Mouse (Mus musculus) embryonic facial prominence, embryonic 15.5 days (tissue): ENCODE measurements around the gene Runx2. TPM values are rescaled to one million over a fixed set of nuclear protein-coding genes. Genes with fewer than 3 reads are reported as not detected.

Experiments
- ATAC-seq: fragments of 200-750 bp; cut with Nextera tagmentation; 2 replicates; pipeline ENCODE4 v1.8.0; 2017; ENCODE audit warnings: low read depth, moderate TSS enrichment; ENCODE audit not compliant: insufficient number of reproducible peaks, low FRiP score, low TSS enrichment
- H3K27ac ChIP-seq: fragments of 300-500 bp; sonication (generic); replicated peaks from 2 replicates; pipeline ENCODE4 v1.5.1; 2015; ENCODE audit warnings: mild to moderate bottlenecking, inconsistent platforms
- H3K27me3 ChIP-seq: fragments of 300-500 bp; sonication (generic); 2 replicates; pipeline ENCODE4 v1.6.1; 2015; ENCODE audit warnings: inconsistent platforms
- H3K36me3 ChIP-seq: fragments of 300-500 bp; sonication (generic); 2 replicates; pipeline ENCODE4 v1.6.1; 2015; ENCODE audit warnings: mild to moderate bottlenecking, inconsistent platforms
- H3K4me1 ChIP-seq: fragments of 300-500 bp; sonication (generic); 2 replicates; pipeline ENCODE4 v1.6.1; 2015; ENCODE audit warnings: inconsistent platforms
- H3K4me2 ChIP-seq: fragments of 300-500 bp; sonication (generic); replicated peaks from 2 replicates; pipeline ENCODE4 v1.6.1; 2015; ENCODE audit warnings: mild to moderate bottlenecking, inconsistent platforms
- H3K4me3 ChIP-seq: fragments of 300-500 bp; sonication (generic); replicated peaks from 2 replicates; pipeline ENCODE4 v1.5.1; 2015; ENCODE audit warnings: mild to moderate bottlenecking, inconsistent platforms
- H3K9ac ChIP-seq: fragments of 300-500 bp; sonication (generic); 2 replicates; pipeline ENCODE4 v1.6.1; 2015; ENCODE audit warnings: inconsistent platforms
- H3K9me3 ChIP-seq: fragments of 300-500 bp; sonication (generic); replicated peaks from 2 replicates; pipeline ENCODE4 v1.6.1; 2016; ENCODE audit warnings: inconsistent platforms
- whole genome bisulfite sequencing: fragments of 180-500 bp; shearing (Covaris S2); methylation state at CpG from one replicate; pipeline ENCODE4 v1.1.7; 2015; 5-methylcytosine and 5-hydroxymethylcytosine counted together
- polyA plus RNA-seq: library from polyadenylated mRNA; unstranded; fragments of >200 nt; fragmentation: Nextera tagmentation; extraction: Ambion mirVana; gene quantifications from 2 replicates; pipeline ENCODE4 v1.2.1, GENCODE M21; 2015

Gene Runx2
- polyA plus RNA-seq, 1 experiment from 2014 or later = 28.5 TPM

DNA sequence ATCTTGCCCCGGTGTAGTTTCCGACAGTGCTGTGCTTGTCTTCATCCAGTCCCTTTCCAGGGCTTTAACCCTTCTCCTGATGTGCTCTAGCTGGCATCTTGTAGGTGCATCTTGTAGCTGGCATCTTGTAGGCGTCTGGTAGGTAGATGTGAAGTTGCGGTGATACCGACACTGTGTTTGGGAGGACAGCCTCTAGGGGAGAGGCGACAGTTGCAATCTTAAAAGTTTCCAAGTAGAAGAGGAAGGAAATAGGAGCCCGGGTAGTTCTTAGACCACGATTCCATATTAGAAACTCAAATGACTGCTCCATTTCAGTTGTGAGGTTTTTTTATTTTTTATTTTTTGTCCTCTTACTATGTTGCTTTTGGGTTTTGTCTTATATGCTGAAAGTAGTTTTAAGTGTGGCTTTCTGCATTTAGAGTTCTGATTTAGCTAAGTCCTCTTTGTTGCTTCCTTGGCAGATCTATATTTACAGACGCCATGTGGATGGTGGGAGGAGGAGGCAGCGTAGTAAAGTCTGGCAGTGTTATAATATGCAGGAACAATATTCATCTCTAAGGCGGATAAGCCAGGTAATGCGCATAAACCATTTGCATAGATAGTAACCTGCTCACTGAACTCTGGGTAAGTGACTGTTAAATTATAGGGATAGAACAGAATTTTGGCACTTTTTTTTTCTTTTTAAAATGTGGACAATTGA lies 22.2 kb downstream of the Runx2 start:
- H3K4me1 ChIP-seq = no peaks in the 10 kb centered on the region
- no peak overlapping the region for H3K27ac ChIP-seq
- H3K4me2 ChIP-seq = no peak overlapping the region
- ATAC-seq = no peak
- H3K27me3 ChIP-seq = no peaks in the 10 kb centered on the region
- no peak overlapping the region for H3K4me3 ChIP-seq
- H3K9me3 ChIP-seq = no peaks in the 10 kb centered on the region
- WGBS = 88% methylated on average over 12 of the region's 12 CpGs
- H3K9ac ChIP-seq = no peak overlapping the region
- no peaks in the 10 kb centered on the region for H3K36me3 ChIP-seq

GRCm38 (mm10) chr17:44788982-44789747 lies 25.4 kb downstream of the Runx2 start:
- Histone ChIP-seq H3K27ac (0 out of 2 replicates have a peak overlapping the region, but pooled peaks have one; percentile 3), H3K4me1 (no peaks in the 10 kb centered on the region), H3K9ac (no peak overlapping the region), H3K27me3 (no peaks in the 10 kb centered on the region), H3K9me3 (no peaks in the 10 kb centered on the region), H3K4me3 (no peak overlapping the region), H3K4me2 (no peak overlapping the region), H3K36me3 (no peaks in the 10 kb centered on the region)
- no peak for ATAC-seq
- WGBS = 71% methylated on average over 5 of the region's 5 CpGs

DNA sequence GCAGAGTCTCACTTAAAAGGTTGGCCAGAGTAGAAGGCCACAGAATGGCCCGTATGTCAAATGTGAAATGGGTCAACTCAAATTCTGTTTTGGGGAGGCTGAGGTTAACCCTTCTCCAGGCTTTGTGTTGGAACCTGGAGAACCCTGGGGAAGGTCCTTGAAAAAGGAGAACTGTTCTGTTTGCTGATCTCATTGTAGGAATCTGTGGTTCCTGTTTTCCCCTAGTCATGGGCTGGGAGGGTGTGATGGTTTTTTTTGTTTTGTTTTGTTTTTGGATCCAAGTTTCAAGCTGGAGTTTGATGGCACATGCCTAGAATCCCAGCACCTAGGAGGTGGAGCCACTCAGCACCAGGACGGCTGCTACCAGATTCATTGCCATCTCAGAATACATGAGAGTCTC lies 31.5 kb downstream of the Runx2 start:
- H3K4me1 ChIP-seq = 0 out of 2 replicates have a peak, but pooled peaks cover 1% of the 10 kb centered on the region
- H3K36me3 ChIP-seq = no peaks in the 10 kb centered on the region
- no peaks in the 10 kb centered on the region for H3K27me3 ChIP-seq
- 82% methylated on average over 2 of the region's 2 CpGs for WGBS
- H3K9ac ChIP-seq = no peak overlapping the region
- no peak overlapping the region for H3K4me3 ChIP-seq
- no peaks in the 10 kb centered on the region for H3K9me3 ChIP-seq
- no peak overlapping the region for H3K4me2 ChIP-seq
- ATAC-seq = no peak
- no peak overlapping the region for H3K27ac ChIP-seq

DNA sequence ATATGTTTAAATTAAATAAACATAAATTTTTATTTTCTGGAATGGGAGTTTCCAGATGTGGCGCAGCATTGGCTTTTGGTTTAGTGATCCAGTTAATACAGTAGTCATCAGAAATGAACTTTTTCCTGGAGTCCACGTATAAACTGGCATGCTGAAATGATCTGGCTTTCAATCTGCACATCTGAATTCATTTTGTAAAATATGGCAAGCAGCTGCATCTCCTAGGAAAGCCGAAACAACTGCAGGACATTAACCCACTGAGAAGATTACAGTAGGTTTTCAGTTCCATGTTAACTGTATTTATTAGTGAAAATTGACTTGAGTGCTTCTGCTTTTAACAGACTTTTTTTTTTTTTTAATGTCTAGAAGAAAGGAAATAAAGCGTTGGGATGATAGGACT lies 32.2 kb downstream of the Runx2 start:
- Histone ChIP-seq H3K4me3 (no peak overlapping the region), H3K36me3 (no peaks in the 10 kb centered on the region), H3K9ac (no peak overlapping the region), H3K27me3 (no peaks in the 10 kb centered on the region), H3K27ac (no peak overlapping the region), H3K4me1 (0 out of 2 replicates have a peak, but pooled peaks cover 6% of the 10 kb centered on the region), H3K4me2 (no peak overlapping the region), H3K9me3 (no peaks in the 10 kb centered on the region)
- no peak for ATAC-seq
- 37% methylated on average over 4 of the region's 4 CpGs for WGBS

DNA sequence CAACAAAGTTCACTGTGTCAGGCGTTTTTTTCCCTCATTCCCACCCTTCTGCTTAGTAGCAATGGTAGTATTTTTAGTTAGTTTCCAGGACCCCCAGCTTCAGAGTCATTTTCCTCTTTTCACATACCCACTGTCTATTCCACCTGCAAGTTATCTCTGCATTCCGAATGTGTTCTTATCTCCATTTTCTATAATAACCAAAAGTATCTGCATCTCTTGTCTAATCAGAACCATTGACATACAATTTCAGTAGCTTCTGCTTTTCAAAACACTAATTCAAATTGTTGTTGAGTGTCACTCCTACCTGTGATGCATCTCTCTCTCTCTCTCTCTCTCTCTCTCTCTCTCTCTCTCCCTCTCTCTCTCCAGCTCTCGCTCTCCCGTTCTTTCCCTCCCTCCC lies 34.2 kb downstream of the Runx2 start:
- Histone ChIP-seq H3K4me1 (0 out of 2 replicates have a peak, but pooled peaks cover 10% of the 10 kb centered on the region), H3K27me3 (no peaks in the 10 kb centered on the region), H3K4me3 (no peak overlapping the region), H3K9me3 (no peaks in the 10 kb centered on the region), H3K36me3 (no peaks in the 10 kb centered on the region), H3K27ac (no peak overlapping the region), H3K9ac (no peak overlapping the region), H3K4me2 (no peak overlapping the region)
- no peak for ATAC-seq
- 64% methylated on average over 4 of the region's 4 CpGs for WGBS

DNA sequence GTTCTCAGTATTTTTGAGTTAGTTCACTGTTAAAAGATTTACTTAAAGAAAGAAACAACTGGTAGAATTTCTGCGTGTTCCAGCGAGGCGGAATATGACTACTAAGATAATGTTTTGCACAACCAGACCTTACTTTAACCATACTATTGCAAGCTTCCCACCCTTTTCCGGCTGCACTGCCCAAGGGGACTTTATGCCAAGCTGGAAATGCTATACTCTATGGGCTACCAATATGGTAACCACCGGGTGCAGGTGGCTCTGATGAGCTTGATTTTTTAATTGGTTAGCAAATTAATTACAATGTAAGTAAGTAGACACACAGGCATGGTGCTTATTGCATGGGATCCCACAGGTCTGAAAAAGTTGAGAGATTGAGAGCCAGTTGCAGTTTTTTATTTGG lies 36.5 kb downstream of the Runx2 start:
- H3K4me1 ChIP-seq = 0 out of 2 replicates have a peak, but pooled peaks cover 10% of the 10 kb centered on the region
- no peaks in the 10 kb centered on the region for H3K27me3 ChIP-seq
- no peaks in the 10 kb centered on the region for H3K36me3 ChIP-seq
- peak overlapping the region; percentile 92 for H3K27ac ChIP-seq
- peak overlapping the region; percentile 77 for H3K4me3 ChIP-seq
- ATAC-seq = no peak
- H3K4me2 ChIP-seq = peak overlapping the region; percentile 76
- no peaks in the 10 kb centered on the region for H3K9me3 ChIP-seq
- no peak overlapping the region for H3K9ac ChIP-seq
- WGBS = 40% methylated on average over 5 of the region's 5 CpGs

DNA sequence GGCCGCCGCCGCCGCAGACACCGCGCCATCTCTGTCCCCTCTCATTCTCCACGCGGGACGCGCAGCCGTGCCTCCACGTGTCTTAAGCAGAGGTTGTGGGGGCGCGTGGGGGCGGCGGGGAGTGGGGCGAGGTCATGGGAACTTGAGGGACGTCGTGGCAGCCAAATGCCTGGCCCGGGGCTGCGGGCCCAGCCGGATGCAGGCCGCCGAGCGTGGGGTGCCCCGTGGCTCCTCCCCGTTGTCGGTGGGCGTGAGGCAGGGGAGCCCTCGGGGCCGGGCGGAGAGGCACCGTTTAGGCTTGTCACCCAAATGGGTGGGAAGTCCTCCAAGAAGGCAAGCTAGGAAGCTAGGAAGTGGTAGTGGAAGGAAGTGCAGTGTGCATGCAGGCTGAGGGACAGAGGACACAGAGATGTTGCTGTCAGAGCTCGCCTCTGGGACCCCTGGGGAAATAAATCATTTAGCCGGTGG lies 37.2 kb downstream of the Runx2 start:
- Histone ChIP-seq H3K27ac (peak overlapping the region; percentile 92), H3K9ac (peak overlapping the region; percentile 93), H3K27me3 (no peaks in the 10 kb centered on the region), H3K9me3 (no peaks in the 10 kb centered on the region), H3K4me3 (peak overlapping the region; percentile 77), H3K4me1 (0 out of 2 replicates have a peak, but pooled peaks cover 10% of the 10 kb centered on the region), H3K36me3 (no peaks in the 10 kb centered on the region), H3K4me2 (peak overlapping the region; percentile 76)
- ATAC-seq = peak; percentile 74
- WGBS = under 1% methylated on average over 35 of the region's 35 CpGs

GRCm38 (mm10) chr17:44776738-44777270 lies 37.8 kb downstream of the Runx2 start, which contains the start of gene Supt3:
Supt3 (plus strand) TSS chr17:44777152.
- H3K9ac ChIP-seq = peak within 1 kb of the TSS; percentile 93
- peak; percentile 95 for ATAC-seq
- H3K4me2 ChIP-seq = peak within 1 kb of the TSS; percentile 76
- no peaks in the 10 kb centered on the region for H3K27me3 ChIP-seq
- H3K36me3 ChIP-seq = no peaks in the 10 kb centered on the region
- peak within 1 kb of the TSS; percentile 92 for H3K27ac ChIP-seq
- peak within 1 kb of the TSS; percentile 77 for H3K4me3 ChIP-seq
- no peaks in the 10 kb centered on the region for H3K9me3 ChIP-seq
- H3K4me1 ChIP-seq = 0 out of 2 replicates have a peak, but pooled peaks cover 10% of the 10 kb centered on the region
- WGBS = under 1% methylated on average over 39 of the region's 40 CpGs

DNA sequence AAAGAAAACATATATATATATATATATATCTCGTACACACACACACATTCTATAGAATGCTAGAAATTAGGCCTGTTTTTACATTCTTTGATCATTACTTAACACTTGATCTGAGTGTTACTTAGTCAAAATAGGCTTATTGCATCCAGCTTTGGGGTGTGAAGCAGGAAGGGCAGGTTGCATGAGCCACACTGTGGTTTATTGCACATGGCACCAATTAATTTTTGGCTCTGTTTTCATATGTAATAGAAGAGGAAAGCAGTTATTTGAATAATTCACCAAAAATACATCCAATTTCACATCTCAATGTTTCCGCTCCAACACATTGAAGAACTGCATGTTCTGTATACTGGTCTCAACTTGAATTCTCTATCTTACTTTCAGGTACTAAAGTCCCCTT lies 42.0 kb downstream of the Runx2 start:
- H3K4me3 ChIP-seq = no peak overlapping the region
- no peak for ATAC-seq
- 0 out of 2 replicates have a peak, but pooled peaks cover 12% of the 10 kb centered on the region for H3K4me1 ChIP-seq
- no peak overlapping the region for H3K27ac ChIP-seq
- WGBS = 73% methylated on average over 2 of the region's 2 CpGs
- H3K36me3 ChIP-seq = no peaks in the 10 kb centered on the region
- no peak overlapping the region for H3K4me2 ChIP-seq
- H3K9me3 ChIP-seq = no peaks in the 10 kb centered on the region
- H3K9ac ChIP-seq = no peak overlapping the region
- H3K27me3 ChIP-seq = no peaks in the 10 kb centered on the region

DNA sequence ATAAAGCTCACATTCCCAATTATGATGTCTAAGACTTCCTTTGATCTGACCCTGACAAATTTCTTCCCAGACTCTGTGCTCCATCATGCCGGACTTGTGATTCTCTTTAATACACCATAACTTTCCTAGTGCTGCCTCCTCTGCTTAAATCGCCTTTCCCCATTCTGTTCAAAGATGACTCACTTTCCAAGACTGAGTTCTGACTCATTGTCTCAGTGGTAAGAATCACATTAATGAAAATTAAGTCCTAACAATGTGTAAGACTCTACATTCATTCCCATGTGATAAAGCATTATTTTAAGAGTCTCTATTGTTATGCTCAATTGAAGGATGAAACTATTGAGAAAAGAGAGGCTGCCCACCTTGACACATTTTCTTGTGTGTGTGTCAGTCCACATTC lies 43.7 kb downstream of the Runx2 start:
- Histone ChIP-seq H3K36me3 (no peaks in the 10 kb centered on the region), H3K27me3 (no peaks in the 10 kb centered on the region), H3K27ac (no peak overlapping the region), H3K9ac (no peak overlapping the region), H3K4me1 (0 out of 2 replicates have a peak, but pooled peaks cover 8% of the 10 kb centered on the region), H3K4me3 (no peak overlapping the region), H3K4me2 (no peak overlapping the region), H3K9me3 (no peaks in the 10 kb centered on the region)
- WGBS = 68% methylated on average over 2 of the region's 2 CpGs
- no peak for ATAC-seq

DNA sequence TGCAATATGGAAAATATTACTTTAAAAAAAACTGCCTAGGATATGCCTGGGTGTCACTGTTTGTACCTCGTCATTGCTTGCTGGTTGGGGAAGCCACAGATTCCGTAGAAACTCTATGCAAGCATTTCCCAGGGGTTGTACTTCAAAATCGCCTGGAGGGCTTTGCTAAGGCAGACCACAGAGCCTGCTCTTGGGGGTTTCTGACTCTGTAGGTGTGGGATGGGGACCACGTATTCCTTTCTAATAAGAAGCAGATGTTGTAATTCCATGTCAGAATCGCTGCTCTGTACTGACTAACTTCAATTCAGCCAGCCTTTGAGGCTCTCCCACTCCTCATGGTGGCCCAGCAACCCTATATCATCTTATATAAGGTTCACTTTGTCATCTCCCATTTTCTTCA lies 46.1 kb downstream of the Runx2 start:
- WGBS = 21% methylated on average over 5 of the region's 5 CpGs
- ATAC-seq = no peak
- Histone ChIP-seq H3K9ac (no peak overlapping the region), H3K4me3 (no peak overlapping the region), H3K27me3 (no peaks in the 10 kb centered on the region), H3K4me2 (no peak overlapping the region), H3K4me1 (0 out of 2 replicates have a peak, but pooled peaks cover 8% of the 10 kb centered on the region), H3K36me3 (no peaks in the 10 kb centered on the region), H3K9me3 (no peaks in the 10 kb centered on the region), H3K27ac (no peak overlapping the region)
